Mouse (Mus musculus) B cell, adult 62 days (primary cell): Measurements from ENCODE around the gene Gm11168. TPM values are rescaled to one million over a fixed set of nuclear protein-coding genes. Genes with fewer than 3 reads are reported as not detected.

Source experiments
- total RNA-seq: library from RNA; stranded (reverse); gene quantifications from 4 replicates; pipeline ENCODE4 v1.2.4, GENCODE M21; 2023

Gene Gm11168
- not detected in 4 replicates for total RNA-seq

DNA sequence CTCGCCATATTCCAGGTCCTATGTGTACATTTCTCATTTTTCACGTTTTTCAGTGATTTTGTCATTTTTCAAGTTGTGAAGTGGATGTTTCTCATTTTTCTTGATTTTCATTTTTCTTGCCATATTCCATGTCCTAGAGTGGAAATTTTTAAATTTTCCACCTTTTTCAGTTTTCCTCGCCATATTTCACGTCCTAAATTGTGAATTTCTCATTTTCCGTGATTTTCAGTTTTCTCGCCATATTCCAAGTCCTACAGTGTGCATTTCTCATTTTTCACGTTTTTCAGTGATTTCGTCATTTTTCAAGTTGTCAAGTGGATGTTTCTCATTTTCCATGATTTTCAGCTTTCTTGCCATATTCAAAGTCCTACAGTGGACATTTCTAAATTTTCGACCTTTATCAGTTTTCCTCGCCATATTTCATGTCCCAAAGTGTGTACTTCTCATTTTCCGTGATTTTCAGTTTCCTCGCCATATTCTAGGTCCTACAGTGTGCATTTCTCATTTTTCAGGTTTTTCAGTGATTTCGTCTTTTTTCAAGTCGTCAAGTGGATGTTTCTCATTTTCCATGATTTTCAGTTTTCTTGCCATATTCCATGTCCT is at the start of gene Gm11168:
Gm11168 (plus strand) TSS at position 553 of the 603 bp plus-strand sequence.

DNA sequence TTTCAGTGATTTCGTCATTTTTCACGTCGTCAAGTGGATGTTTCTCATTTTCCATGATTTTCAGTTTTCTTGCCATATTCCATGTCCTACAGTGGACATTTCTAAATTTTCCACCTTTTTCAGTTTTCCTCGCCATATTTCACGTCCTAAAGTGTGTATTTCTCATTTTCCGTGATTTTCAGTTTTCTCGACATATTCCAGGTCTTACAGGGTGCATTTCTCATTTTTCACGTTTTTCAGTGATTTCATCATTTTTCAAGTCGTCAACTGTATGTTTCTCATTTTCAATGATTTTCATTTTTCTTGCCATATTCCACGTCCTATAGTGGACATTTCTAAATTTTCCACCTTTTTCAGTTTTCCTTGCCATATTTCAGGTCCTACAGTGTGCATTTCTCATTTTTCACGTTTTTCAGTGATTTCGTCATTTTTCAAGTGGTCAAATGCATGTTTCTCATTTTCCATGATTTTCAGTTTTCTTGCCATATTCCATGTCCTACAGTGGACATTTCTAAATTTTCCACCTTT is 2.6 kb upstream of the Gm11168 start, which contains the start of gene Gm10722:
Gm10722 (plus strand) TSS at position 478 of the 528 bp plus-strand sequence.

DNA sequence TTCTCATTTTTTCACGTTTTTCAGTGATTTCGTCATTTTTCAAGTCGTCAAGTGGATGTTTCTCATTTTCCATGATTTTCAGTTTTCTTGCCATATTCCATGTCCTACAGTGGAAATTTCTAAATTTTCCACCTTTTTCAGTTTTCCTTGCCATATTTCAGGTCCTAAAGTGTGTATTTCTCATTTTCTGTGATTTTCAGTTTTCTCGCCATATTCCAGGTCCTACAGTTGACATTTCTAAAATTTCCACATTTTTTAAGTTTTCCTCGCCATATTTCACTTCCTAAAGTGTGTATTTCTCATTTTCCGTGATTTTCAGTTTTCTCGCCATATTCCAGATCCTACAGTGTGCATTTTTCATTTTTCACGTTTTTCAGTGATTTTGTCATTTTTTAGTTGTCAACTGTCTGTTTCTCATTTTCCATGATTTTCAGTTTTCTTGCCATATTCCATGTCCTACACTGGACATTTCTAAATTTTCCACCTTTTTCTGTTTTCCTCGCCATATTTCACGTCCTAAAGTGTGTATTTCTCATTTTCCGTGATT is 9.7 kb downstream of the Gm11168 start, which contains the start of gene Gm10721:
Gm10721 (plus strand) TSS at position 408 of the 547 bp plus-strand sequence.

DNA sequence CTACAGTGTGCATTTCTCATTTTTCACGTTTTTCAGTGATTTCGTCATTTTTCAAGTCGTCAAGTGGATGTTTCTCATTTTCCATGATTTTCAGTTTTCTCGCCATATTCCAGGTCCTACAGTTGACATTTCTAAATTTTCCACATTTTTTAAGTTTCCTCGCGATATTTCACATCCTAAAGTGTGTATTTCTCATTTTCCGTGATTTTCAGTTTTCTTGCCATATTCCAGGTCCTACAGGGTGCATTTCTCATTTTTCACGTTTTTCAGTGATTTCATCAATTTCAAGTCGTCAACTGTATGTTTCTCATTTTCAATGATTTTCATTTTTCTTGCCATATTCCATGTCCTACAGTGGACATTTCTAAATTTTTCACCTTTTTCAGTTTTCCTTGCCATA is 12.2 kb downstream of the Gm11168 start, which contains the start of gene Gm10720:
Gm10720 (plus strand) TSS at position 301 of the 400 bp plus-strand sequence.

DNA sequence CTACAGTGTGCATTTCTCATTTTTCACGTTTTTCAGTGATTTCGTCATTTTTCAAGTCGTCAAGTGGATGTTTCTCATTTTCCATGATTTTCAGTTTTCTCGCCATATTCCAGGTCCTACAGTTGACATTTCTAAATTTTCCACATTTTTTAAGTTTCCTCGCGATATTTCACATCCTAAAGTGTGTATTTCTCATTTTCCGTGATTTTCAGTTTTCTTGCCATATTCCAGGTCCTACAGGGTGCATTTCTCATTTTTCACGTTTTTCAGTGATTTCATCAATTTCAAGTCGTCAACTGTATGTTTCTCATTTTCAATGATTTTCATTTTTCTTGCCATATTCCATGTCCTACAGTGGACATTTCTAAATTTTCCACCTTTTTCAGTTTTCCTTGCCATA is 14.0 kb downstream of the Gm11168 start, which contains the start of gene Gm10719:
Gm10719 (plus strand) TSS at position 301 of the 400 bp plus-strand sequence.

DNA sequence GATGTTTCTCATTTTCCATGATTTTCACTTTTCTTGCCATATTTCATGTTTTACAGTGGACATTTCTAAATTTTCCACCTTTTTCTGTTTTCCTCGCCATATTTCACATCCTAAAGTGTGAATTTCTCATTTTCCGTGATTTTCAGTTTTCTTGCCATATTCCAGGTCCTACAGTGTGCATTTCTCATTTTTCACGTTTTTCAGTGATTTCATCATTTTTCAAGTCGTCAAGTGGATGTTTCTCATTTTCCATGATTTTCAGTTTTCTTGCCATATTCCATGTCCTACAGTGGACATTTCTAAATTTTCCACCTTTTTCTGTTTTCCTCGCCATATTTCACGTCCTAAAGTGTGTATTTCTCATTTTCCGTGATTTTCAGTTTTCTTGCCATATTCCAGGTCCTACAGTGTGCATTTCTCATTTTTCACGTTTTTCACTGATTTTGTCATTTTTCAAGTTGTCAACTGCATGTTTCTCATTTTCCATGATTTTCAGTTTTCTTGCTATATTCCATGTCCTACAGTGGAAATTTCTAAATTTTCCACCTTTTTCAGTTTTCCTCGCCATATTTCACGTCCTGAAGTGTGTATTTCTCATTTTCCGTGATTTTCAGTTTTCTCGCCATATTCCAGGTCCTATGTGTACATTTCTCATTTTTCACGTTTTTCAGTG is 20.3 kb downstream of the Gm11168 start, which contains the start of gene Gm10718:
Gm10718 (plus strand) TSS at position 236 of the 673 bp plus-strand sequence.

DNA sequence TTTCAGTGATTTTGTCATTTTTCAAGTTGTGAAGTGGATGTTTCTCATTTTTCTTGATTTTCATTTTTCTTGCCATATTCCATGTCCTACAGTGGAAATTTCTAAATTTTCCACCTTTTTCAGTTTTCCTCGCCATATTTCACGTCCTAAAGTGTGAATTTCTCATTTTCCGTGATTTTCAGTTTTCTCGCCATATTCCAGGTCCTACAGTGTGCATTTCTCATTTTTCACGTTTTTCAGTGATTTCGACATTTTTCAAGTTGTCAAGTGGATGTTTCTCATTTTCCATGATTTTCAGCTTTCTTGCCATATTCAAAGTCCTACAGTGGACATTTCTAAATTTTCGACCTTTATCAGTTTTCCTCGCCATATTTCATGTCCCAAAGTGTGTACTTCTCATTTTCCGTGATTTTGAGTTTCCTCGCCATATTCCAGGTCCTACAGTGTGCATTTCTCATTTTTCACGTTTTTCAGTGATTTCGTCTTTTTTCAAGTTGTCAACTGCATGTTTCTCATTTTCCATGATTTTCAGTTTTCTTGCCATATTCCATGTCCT is 21.8 kb downstream of the Gm11168 start, which contains the start of gene Gm10717:
Gm10717 (plus strand) TSS at position 506 of the 556 bp plus-strand sequence.

GRCm38 (mm10) chr9:3034299-3034698 is 31.2 kb downstream of the Gm11168 start, which contains the start of gene Gm17535:
TSS of gene Gm17535 (plus strand) at chr9:3034599.

DNA sequence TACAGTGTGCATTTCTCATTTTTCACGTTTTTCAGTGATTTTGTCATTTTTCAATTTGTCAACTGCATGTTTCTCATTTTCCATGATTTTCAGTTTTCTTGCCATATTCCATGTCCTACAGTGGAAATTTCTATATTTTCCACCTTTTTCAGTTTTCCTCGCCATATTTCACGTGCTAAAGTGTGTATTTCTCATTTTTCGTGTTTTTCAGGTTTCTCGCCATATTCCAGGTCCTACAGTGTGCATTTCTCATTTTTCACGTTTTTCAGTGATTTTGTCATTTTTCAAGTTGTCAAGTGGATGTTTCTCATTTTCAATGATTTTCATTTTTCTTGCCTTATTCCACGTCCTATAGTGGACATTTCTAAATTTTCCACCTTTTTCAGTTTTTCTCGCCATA is 33.4 kb downstream of the Gm11168 start, which contains the start of gene Gm10715:
Gm10715 (plus strand) TSS at position 301 of the 400 bp plus-strand sequence.

Other genes with a start within 250 kb of the Gm11168 start
- not detected in 4 replicates for gene Gm10722, start 2.4 kb upstream of the Gm11168 start, total RNA-seq
- 1.8 TPM in 1 of 4 replicates, not detected in the others for gene Gm10721, start 9.8 kb downstream of the Gm11168 start, total RNA-seq
- gene Gm10720, start 12.3 kb downstream of the Gm11168 start, total RNA-seq, result not detected in 4 replicates
- gene Gm10719, start 14.1 kb downstream of the Gm11168 start, total RNA-seq, result 1.9 to 4.8 TPM (median 2.8 TPM) in 4 replicates
- 3.9 to 5.9 TPM (median 4.9 TPM) in 4 replicates for gene Gm10718, start 20.2 kb downstream of the Gm11168 start, total RNA-seq
- 1.4 TPM in 1 of 4 replicates, not detected in the others for gene Gm10717, start 22.1 kb downstream of the Gm11168 start, total RNA-seq
- not detected in 4 replicates for gene Gm17535, start 31.3 kb downstream of the Gm11168 start, total RNA-seq
- not detected in 4 replicates for gene Gm10715, start 33.5 kb downstream of the Gm11168 start, total RNA-seq